Mouse (Mus musculus) myocyte (in vitro differentiated cells): ENCODE measurements around the gene Blm. TPM values are rescaled to one million over a fixed set of nuclear protein-coding genes. Genes with fewer than 3 reads are reported as not detected.

ENCODE experiments used
- H3K27me3 ChIP-seq: one replicate; pipeline ENCODE4 v1.6.1; 2011; ENCODE audit not compliant: control insufficient read depth, insufficient read depth, insufficient read length
- H3K36me3 ChIP-seq: one replicate; pipeline ENCODE4 v1.6.1; 2011; ENCODE audit not compliant: control insufficient read depth, insufficient read depth
- H3K4me2 ChIP-seq: one replicate; pipeline ENCODE4 v1.6.1; 2011; ENCODE audit warnings: low read depth, control low read depth
- H3K4me3 ChIP-seq: one replicate; pipeline ENCODE4 v1.5.1; 2011; ENCODE audit warnings: mild to moderate bottlenecking, control low read depth, moderate library complexity
- H3K79me2 ChIP-seq: one replicate; pipeline ENCODE4 v1.6.1; 2011; ENCODE audit not compliant: control insufficient read depth, insufficient read depth
- H3ac ChIP-seq: one replicate; pipeline ENCODE4 v1.6.1; 2011; ENCODE audit not compliant: control insufficient read depth, insufficient read length
- CEBPB ChIP-seq: IDR thresholded peaks from 2 replicates; pipeline ENCODE4 v1.6.1; 2011; ENCODE audit warnings: mild to moderate bottlenecking, moderate library complexity; ENCODE audit not compliant: poor library complexity, insufficient read depth, severe bottlenecking
- E2F4 ChIP-seq: IDR thresholded peaks from one replicate; pipeline ENCODE4 v1.6.1; 2011; ENCODE audit warnings: mild to moderate bottlenecking, control low read depth, moderate library complexity; ENCODE audit not compliant: insufficient read depth
- MAX ChIP-seq: IDR thresholded peaks from one replicate; pipeline ENCODE4 v1.6.1; 2011; ENCODE audit warnings: low read depth, mild to moderate bottlenecking, control low read depth
- MYOD1 ChIP-seq, 3 experiments: IDR thresholded peaks; one replicate each; pipeline ENCODE4 v1.6.1; 2011; ENCODE audit warnings: control low read depth in 2 of 3, low read depth in 2 of 3, mild to moderate bottlenecking in 2 of 3, moderate library complexity in 1 of 3; ENCODE audit not compliant: insufficient read length in 2 of 3, control insufficient read depth in 1 of 3
- MYOG ChIP-seq, 3 experiments: IDR thresholded peaks; one replicate each; pipeline ENCODE4 v1.6.1; 2011; ENCODE audit warnings: control low read depth in 2 of 3, low read depth in 2 of 3, mild to moderate bottlenecking in 2 of 3; ENCODE audit not compliant: insufficient read length in 2 of 3, control insufficient read depth in 1 of 3, insufficient read depth in 1 of 3
- POLR2A ChIP-seq: IDR thresholded peaks from one replicate; pipeline ENCODE4 v1.6.1; 2011; ENCODE audit warnings: low read depth, mild to moderate bottlenecking, control low read depth, moderate library complexity; ENCODE audit not compliant: insufficient read length
- POLR2AphosphoS2 ChIP-seq: IDR thresholded peaks from one replicate; pipeline ENCODE4 v1.6.1; 2011; ENCODE audit warnings: low read depth, control low read depth; ENCODE audit not compliant: insufficient read length
- REST ChIP-seq: IDR thresholded peaks from one replicate; pipeline ENCODE4 v1.6.1; 2011; ENCODE audit warnings: mild to moderate bottlenecking, control low read depth, moderate library complexity; ENCODE audit not compliant: insufficient read depth, insufficient read length
- SRF ChIP-seq: IDR thresholded peaks from one replicate; pipeline ENCODE4 v1.6.1; 2011; ENCODE audit warnings: low read depth; ENCODE audit not compliant: control insufficient read depth, insufficient read length
- TCF12 ChIP-seq: IDR thresholded peaks from one replicate; pipeline ENCODE4 v1.6.1; 2011; ENCODE audit warnings: mild to moderate bottlenecking, control low read depth; ENCODE audit not compliant: poor library complexity, insufficient read depth, severe bottlenecking
- TCF3 ChIP-seq: IDR thresholded peaks from one replicate; pipeline ENCODE4 v1.6.1; 2011; ENCODE audit warnings: low read depth, control low read depth; ENCODE audit not compliant: insufficient read length
- USF1 ChIP-seq: IDR thresholded peaks from one replicate; pipeline ENCODE4 v1.6.1; 2011; ENCODE audit warnings: low read depth, mild to moderate bottlenecking, control low read depth, moderate library complexity
- polyA plus RNA-seq: library from polyadenylated mRNA; unstranded; fragments of >200 nt; fragmentation: generic; extraction: Trizol; gene quantifications from one replicate; pipeline ENCODE4 v1.2.1, GENCODE M21; 2012; ENCODE audit warnings: missing spikeins

Blm gene
- polyA plus RNA-seq, 1 experiment = 1.1 TPM

DNA sequence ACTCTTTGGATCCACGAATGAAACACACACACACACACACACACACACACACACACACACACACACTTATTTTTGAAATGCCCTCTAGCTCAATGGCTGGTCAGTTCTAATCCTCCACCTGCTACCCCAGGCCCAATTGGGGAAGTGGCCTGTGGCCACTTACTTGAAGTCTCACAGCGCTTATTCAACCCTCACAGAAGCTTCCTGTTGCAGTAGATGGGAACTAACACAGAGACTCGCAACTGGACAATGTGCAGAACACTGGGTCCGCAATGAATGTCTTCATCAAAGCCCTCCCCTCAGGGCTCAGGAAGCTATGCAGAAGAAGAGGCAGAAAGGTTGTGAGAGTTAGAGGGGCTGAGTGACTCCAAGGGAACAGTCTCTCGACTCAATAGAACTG lies 107.2 kb downstream of the Blm start:
- H3K27me3 ChIP-seq = no peaks in the 10 kb centered on the region
- no peaks in the 10 kb centered on the region for H3K36me3 ChIP-seq
- no peak overlapping the region for H3ac ChIP-seq
- no peak overlapping the region for H3K4me2 ChIP-seq
- TF ChIP-seq TCF3 = no peak
- TF ChIP-seq POLR2A = no peak
- no peak for TF ChIP-seq MYOG (IDR thresholded peaks at IDR 0.05; ENCODE audit: control insufficient read depth in 1 of 3, insufficient read depth in 1 of 3, insufficient read length in 2 of 3, low read depth in 2 of 3)
- no peak for TF ChIP-seq USF1
- no peak for TF ChIP-seq MYOD1 (IDR thresholded peaks at IDR 0.05; ENCODE audit: control insufficient read depth in 1 of 3, insufficient read length in 2 of 3, low read depth in 2 of 3)
- no peak for TF ChIP-seq POLR2AphosphoS2
- no peak for TF ChIP-seq TCF12
- no peak for TF ChIP-seq SRF
- TF ChIP-seq MAX = no peak
- TF ChIP-seq REST = no peak
- no peak for TF ChIP-seq CEBPB
- TF ChIP-seq E2F4 = no peak
- no peaks in the 10 kb centered on the region for H3K79me2 ChIP-seq
- H3K4me3 ChIP-seq = no peak overlapping the region

DNA sequence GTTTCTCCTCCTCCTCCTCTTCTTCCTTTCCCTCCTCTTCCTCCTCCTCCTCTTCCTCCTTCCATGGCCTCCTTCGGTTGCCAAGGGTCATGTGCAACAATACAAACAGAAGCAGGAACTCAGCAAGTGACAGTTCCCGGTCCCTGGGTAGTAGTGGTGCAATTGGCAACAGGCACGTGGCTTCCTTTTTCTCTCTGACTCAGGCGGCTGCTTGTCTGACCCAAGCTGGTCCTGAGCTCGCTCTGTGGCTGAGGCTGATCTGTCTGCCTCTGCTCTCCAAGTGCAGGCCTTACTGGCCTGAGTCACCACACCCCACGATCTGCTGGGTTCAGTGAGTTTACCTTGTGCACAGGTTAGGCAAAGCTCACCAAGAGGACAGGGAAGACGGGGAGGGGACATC lies 108.6 kb downstream of the Blm start:
- no peaks in the 10 kb centered on the region for H3K79me2 ChIP-seq
- no peak overlapping the region for H3ac ChIP-seq
- H3K4me3 ChIP-seq = no peak overlapping the region
- no peak for TF ChIP-seq CEBPB
- TF ChIP-seq USF1 = no peak
- TF ChIP-seq MYOD1 (IDR thresholded peaks at IDR 0.05; ENCODE audit: control insufficient read depth in 1 of 3, insufficient read length in 2 of 3, low read depth in 2 of 3) = no peak
- no peak for TF ChIP-seq MAX
- no peak for TF ChIP-seq SRF
- TF ChIP-seq POLR2A = no peak
- TF ChIP-seq REST = no peak
- TF ChIP-seq TCF12 = no peak
- TF ChIP-seq POLR2AphosphoS2 = no peak
- no peak for TF ChIP-seq TCF3
- TF ChIP-seq MYOG (IDR thresholded peaks at IDR 0.05; ENCODE audit: control insufficient read depth in 1 of 3, insufficient read depth in 1 of 3, insufficient read length in 2 of 3, low read depth in 2 of 3) = no peak
- no peak for TF ChIP-seq E2F4
- no peaks in the 10 kb centered on the region for H3K36me3 ChIP-seq
- H3K4me2 ChIP-seq = no peak overlapping the region
- no peaks in the 10 kb centered on the region for H3K27me3 ChIP-seq

DNA sequence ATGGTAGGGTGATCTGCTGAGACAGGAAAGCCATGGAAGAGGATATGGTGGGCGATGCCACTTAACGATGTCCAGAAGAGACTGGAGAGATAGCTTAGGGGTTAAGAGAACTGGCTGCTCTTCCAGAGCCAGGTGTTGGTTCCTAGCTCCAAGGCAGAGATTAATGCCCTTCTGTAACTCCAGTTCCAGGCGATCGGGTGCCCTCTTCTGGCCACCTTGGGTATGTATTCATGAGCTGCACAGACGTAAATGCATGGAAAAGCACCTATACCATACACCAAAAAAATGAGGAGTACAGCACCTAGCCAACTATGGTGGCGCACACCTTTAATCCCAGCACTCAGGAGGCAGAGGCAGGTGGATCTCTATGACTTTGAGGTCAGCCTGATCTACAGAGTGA lies 110.2 kb downstream of the Blm start:
- H3K4me3 ChIP-seq = no peak overlapping the region
- TF ChIP-seq MAX (no peak), MYOD1 (IDR thresholded peaks at IDR 0.05; ENCODE audit: control insufficient read depth in 1 of 3, insufficient read length in 2 of 3, low read depth in 2 of 3) (no peak), REST (no peak), TCF3 (no peak), CEBPB (no peak), USF1 (no peak), POLR2AphosphoS2 (no peak), TCF12 (no peak), POLR2A (no peak), MYOG (IDR thresholded peaks at IDR 0.05; ENCODE audit: control insufficient read depth in 1 of 3, insufficient read depth in 1 of 3, insufficient read length in 2 of 3, low read depth in 2 of 3) (no peak), E2F4 (no peak), SRF (no peak)
- H3K36me3 ChIP-seq = no peaks in the 10 kb centered on the region
- no peaks in the 10 kb centered on the region for H3K79me2 ChIP-seq
- H3K4me2 ChIP-seq = no peak overlapping the region
- no peaks in the 10 kb centered on the region for H3K27me3 ChIP-seq
- no peak overlapping the region for H3ac ChIP-seq

DNA sequence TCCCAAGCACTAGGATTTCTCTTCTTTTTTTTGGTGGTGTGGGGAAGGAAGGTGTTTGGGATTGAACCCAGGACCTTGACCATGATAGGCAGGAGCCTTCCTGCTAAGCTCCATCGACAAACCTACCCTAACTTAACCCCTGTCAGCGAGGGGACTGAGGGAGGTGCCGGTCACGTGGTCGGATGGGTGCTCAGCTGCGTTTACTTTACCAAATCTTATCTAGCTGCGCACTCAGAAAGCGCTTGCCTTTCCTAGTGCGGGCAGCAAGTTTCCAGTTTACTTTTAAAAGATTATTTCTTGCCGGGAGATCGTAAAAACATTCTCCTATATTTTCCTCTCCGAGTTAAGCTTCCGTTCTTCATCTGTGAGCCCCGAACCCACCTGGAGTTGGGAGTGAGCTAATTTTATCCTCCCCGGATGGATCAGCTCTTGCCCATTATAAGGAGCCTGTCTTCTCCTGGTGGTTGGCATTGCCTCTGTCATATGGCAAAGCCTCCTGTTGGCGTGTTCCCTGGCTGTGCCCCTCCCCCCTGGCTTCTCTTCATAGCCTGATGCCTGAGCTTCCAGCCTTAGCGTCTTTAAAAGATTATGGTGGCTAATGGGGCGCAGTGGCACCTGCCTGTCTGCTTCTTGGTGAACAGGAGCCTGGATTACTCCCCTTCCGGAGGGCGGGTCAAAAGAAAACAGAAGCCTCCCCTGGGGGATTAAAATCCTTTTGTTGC lies 112.0 kb downstream of the Blm start:
- Histone ChIP-seq H3K4me2 (no peak overlapping the region), H3ac (no peak overlapping the region), H3K79me2 (no peaks in the 10 kb centered on the region), H3K36me3 (no peaks in the 10 kb centered on the region), H3K27me3 (no peaks in the 10 kb centered on the region), H3K4me3 (no peak overlapping the region)
- TF ChIP-seq MAX = no peak
- TF ChIP-seq E2F4 = no peak
- no peak for TF ChIP-seq REST
- no peak for TF ChIP-seq TCF3
- TF ChIP-seq CEBPB = no peak
- TF ChIP-seq POLR2A = no peak
- TF ChIP-seq MYOD1 (IDR thresholded peaks at IDR 0.05; ENCODE audit: control insufficient read depth in 1 of 3, insufficient read length in 2 of 3, low read depth in 2 of 3) = no peak
- no peak for TF ChIP-seq USF1
- no peak for TF ChIP-seq TCF12
- TF ChIP-seq MYOG (IDR thresholded peaks at IDR 0.05; ENCODE audit: control insufficient read depth in 1 of 3, insufficient read depth in 1 of 3, insufficient read length in 2 of 3, low read depth in 2 of 3) = no peak
- TF ChIP-seq SRF = no peak
- TF ChIP-seq POLR2AphosphoS2 = no peak
